Mouse (Mus musculus): ENCODE data around the gene Zfp804a. TPM values are rescaled to one million over a fixed set of nuclear protein-coding genes. Genes with fewer than 3 reads are reported as not detected.

Zfp804a gene
- total RNA-seq, 2 experiments from 2014 or later, result 23.0 to 28.5 TPM

DNA sequence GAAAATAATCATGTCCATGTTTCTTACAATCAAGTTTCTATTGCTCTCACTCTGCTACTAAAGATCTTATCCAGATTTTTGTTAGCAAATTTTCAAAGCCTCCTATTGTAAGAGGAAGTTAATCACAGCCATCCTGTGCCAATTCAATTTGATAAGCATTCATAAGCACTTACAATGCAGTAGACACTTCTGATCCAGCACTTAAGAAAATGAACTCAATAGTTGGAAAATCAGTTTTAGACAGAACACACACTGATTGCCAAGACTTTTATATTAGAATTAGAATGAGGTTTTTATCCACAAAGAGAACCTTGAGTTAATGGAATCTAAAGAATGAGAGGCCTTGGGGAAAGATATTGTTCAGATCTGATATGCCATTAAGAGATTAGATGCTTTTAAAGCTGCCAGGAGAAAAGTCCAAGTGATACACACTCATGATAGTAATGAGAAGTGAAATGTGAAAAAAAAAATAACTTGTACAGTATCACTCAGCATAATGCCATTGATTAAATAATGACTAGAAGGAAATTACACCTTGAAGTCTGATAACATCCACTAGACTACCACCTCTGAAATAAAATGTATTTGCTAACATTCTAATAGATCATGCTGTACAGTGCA, 194.0 kb downstream of the Zfp804a start:
- DNase-seq (ENCODE audit: low spot score in 2 of 2), result no peak

- DNase-seq (ENCODE audit: low spot score in 2 of 2), result no peak
Measured at GRCm38 (mm10) chr2:82253382-82253781, 200.4 kb downstream of the Zfp804a start.

DNA sequence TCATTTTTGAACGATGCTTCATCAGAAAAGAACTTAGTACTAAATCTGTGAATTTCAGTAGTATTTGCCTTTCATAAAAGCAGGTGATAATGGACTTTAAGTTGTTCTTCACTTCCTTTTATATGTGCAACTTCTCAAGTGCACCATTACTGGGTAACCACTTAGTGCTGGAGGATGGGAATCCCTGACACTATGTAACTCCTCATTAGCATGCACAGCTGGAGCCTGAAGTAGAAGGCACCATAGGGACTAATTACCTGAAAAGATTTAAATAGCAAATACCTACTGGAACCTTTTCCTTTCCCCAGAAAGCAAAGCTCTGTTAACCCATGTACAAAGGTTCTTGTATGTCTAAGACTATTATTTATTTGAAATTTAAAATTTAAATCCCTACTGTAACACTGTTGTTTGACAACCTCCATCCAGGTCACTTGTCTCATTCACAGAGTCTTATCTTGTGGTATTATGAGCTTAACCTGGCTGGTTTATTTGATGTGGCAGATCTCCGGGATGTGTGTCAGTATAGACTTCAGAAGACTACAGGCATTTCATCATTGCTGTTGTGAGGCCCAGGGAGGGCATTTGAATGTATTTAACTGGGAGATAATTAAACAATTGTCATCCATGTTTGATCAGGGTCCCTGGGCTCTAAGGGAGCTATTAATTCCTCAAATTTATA, 229.7 kb downstream of the Zfp804a start:
- no peak for DNase-seq (ENCODE audit: low spot score in 2 of 2)

DNA sequence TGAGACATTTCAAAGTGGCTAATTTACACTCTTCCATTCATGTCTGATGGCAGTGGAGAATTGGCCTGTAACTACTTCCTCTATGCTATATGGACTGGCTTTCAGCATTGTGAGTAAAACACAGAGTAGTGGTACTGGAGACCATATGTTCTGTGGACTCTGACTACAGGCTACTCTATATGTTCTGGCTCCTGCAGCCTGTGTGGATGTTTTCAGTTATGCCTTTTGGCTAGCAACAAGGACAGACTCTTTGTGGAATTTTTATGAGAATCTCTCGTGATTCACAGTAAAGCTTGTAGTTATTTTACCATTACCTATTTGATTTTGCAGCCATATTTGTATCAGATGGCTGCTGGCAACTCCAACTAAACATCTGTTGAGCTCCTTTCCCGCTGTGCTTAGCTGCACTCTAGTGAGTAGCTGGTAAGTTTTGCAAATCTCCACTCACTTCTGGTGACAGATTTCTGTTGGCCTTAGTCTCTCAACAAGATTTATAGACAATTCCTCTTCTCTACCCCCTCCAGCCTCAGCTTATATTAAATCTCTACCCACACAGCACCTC, 242.0 kb downstream of the Zfp804a start:
- DNase-seq (ENCODE audit: low spot score in 2 of 2), result no peak

Data from layer of hippocampus, postnatal 14 days (tissue).